Mouse (Mus musculus) gastrocnemius, postnatal 10 days (tissue): ENCODE results near the gene St3gal4. TPM values are rescaled to one million over a fixed set of nuclear protein-coding genes. Genes with fewer than 3 reads are reported as not detected.
"Not testable (repeated sequence)": the region's sequence is repeated elsewhere in the genome, so short reads cannot be mapped to it uniquely, and the experiment has no call there.

Source experiments
- DNase-seq: peaks from one replicate; pipeline ENCODE4 v3.0.0; 2021; ENCODE audit warnings: mixed read lengths
- long read RNA-seq, 2 experiments: library from polyadenylated mRNA; stranded (forward); transcript quantifications; one replicate each; pipeline ENCODE4 v2.0.0; 2021
- total RNA-seq, 2 experiments: library from RNA; stranded (reverse); gene quantifications; 2 replicates each; pipeline ENCODE4 v1.2.3; 2021

The St3gal4 gene
- total RNA-seq: 10 to 100 TPM; 12.7 to 13.1 TPM
- long read RNA-seq, experiment 1, transcript St3gal4-201 (11 exons, 2,095 nt): major isoform, 20 of 25 reads
- long read RNA-seq, experiment 1, partial matches to known transcripts: 2 of 25 reads
- long read RNA-seq, experiment 1, other reads (novel, unspliced or antisense): 3 of 25 reads
- long read RNA-seq, experiment 2, transcript St3gal4-201 (11 exons, 2,095 nt): major isoform, 12 of 13 reads
- long read RNA-seq, experiment 2, partial matches to known transcripts: 1 of 13 reads
- long read RNA-seq, experiment 2, other reads (novel, unspliced or antisense): 0 of 13 reads

DNA sequence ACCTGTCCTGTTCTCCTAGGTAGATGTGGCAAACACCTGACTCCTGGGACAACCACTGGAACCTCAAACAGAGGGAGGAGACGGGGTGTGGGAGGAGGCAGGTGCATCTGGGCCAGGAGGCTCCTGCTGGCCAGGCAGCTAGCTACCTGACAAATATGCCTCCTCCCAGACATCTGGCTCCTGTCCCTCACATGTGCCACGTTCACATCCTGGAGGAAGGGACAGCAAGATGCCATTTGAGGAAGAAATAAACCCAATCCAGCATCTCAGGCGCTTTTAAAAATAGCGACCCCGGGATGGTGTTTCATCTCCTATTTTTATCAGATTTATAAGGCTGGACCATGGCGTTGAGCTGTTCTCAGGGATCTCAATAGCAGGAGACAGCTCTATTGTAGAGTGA lies at the start of gene St3gal4:
TSS of gene St3gal4 (minus strand) at position 101 of the 400 bp plus-strand sequence.
- no peak for DNase-seq

DNA sequence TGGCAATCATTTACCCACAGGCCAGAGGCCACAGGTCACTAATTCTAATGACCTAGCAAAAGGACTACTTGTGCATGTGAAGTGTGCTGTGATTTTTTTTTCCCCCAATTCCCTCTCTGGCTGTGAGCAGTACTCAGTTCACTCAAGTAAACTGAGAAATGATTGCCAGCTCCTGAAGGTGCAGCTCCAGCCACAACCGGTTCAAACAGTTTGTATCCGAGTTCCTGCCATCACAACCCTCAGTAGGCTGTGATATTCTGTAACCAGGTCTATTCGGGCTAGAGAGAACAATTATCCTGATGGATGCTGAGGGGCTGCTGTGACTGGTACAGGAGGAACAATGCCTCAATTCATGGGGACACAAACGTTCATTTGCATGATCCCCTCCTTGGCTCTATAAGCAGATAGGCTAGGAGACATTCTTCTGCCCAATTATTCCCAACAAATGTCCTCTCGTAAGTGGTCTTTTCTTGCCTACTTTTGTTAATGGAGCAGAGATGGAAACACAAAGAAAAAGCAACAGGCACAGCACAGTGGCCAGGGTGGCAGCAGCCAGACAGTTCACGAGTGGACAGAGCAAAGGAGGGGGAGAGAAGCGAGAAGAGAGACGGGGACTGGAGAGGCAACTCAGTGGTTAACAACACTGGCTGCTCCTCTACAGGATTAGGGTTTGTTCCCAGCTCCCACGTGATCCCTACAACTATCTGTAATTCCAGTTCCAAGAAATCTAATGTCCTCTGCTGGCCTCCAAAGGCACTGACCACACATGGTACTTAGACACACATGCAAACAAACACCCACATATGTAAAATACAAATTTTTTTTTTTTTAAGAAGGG lies 47.9 kb upstream of the St3gal4 start:
- DNase-seq: no peak

DNA sequence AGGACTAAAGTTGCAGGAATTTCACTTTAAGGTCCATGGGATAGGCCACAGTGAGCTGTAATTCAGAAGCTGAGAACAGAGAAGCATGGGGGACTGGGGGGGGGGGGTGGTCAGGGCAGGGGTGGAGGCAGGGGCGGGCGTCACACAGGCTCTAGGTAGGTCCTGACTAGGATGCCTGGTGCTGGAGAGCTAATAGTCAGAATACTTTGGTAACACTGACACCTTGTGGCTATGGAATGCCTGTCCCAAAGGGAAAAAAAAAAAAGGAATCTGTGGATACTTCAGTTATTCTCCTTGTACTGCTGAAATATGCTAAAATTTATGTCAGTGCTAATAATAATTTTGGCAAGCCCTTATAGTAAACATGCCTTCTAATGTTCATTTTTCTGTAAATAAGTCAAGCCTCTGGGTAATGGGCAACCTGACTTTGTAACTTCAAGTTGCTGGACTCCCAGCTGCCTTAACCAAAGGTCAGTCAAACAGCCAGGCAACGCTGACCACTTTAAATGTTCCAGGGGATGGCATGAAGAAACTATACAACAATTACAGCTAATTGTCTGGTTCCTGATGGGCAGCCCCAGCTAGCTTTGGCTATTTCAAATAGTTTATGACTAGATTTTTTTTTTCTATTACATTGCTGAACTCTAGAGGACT lies 47.2 kb upstream of the St3gal4 start:
- no peak for DNase-seq

DNA sequence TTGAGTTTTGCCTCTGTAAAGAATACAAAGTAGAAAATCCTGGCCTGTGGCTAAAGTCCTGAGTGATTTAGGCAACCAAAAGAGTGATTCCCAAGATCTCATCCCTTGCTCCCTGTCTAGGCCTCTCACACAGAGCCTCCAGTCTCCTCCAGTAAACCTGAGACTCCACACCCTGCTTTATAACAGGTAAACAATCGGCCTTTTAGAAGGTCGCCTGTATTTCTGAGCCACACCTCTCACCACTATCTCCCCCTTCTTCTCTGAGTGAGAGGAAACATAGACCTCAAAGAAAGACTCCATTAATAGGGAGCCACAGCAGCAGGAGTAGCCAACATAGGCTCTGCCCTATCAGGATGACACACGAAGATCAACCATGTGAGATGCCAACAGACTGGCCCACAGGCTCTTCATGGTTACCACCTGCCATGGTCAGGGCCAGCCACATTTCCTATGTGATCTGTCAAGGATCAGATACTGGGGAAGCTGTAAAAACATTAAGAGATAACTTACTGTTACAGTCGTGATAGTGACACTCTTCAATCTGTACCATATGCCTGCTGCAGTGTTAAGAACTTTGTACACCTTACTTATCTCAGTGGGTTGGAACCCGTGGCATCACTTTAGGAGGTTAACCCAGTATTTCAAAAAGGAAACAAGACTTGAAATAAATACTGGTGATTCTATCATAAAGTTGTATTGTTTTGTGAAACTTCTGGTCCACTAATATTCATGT lies 45.2 kb upstream of the St3gal4 start:
- DNase-seq: no peak

DNA sequence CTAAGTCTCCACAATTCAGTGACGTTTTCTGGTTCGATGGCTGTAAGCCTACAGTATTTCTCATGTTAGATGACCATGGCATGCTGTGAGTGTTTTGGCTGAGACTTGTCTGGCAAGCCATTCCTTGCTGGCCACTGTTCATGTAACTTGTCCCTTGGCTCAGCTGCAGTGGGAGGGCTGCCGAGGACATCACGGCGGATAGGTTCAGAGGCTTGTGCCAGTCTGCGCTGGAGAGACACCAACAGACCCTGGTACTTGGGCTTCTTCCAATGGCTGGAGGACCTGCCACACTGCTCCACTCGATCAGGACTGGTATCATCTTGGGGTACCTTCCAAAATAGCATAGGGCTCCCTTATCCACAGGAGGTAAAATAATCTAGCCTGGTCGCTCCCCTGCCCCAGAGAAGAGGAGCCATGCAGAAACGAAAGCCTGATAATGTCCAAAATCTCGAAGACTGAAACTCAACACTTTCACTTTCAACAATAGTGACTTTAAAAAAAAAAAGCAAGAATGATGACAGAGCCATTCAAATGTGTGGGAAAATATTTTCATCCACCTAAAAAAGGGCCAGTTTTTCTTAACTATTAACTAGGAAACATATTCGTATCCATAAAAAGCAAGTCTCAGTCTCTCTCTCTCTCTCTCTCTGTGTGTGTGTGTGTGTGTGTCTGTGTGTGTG lies 44.1 kb upstream of the St3gal4 start:
- peak; percentile 67 for DNase-seq

DNA sequence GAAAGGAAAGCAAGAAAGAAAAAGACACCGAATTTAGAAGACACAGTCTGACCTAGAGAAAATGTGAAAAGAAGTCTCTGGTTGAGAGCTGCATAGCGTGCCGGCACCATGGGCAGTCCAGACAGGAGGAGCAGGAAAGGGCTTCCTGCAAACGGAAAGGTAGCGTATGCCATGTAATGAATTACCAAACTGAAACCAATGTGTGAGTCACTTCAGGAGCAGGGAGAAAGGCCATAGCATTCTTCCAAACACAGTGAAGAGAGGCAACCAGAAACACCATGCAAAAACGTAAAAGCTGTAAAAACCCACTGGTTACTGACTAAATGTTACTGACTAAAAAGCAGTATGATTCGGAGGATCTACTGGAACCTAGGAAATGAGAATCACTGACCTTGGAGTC lies 42.7 kb upstream of the St3gal4 start:
- no peak for DNase-seq

DNA sequence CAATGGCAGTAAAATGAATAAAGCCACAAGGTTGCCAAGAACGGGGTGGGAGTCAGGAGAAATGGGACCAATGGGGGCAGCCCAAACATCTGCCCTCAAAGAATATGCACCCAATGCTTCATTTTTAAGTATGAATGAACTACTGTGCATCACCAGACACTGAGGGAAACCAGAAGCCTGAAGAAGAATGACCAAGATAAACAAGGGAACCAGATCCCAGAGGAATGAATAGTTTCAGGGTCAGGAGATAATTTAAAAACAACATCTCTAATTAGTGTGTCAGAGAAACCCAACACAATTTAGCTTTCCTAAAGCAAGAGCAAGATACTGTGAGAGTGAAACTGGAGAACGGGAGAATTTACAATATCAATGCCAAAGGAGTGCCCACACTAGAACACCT lies 41.6 kb upstream of the St3gal4 start:
- no peak for DNase-seq

DNA sequence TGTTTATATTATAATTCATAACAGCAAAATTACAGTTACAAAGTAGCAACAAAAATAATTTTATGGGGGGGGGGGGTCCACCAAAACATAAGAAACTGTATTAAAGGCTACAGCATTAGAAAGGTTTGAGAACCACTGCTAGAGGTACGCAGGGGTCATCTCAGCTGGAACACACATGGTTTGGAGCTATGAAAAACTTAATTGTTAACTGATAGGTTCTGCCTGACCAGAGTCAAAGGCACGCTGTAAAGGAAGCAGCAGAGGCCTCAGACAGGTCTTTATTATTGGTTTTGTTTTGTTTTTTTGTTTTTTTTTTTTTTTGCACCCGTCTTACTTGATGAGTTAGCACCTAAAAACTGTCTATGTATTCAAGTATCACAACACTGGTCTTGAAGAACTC lies 39.4 kb upstream of the St3gal4 start:
- no peak for DNase-seq

DNA sequence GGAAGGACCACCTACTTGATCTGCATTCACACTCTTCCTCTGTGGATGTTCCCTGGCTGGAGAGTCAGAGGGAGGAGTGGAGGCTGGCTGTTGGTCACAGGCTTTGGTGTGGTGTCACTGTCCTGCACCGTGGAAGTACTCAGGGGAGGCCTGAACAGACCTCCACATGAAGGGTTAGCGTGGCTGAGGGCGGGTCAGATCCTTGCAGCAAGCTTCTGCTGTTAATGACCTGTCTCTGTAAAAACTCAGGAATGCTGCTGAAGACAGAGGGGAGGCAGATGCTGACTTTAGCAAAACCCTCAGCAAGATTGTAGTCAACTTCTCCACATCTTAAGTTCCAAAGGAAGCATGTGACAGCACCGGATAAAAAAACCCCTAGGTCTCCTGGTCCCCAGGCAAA lies 37.8 kb upstream of the St3gal4 start:
- no peak for DNase-seq

DNA sequence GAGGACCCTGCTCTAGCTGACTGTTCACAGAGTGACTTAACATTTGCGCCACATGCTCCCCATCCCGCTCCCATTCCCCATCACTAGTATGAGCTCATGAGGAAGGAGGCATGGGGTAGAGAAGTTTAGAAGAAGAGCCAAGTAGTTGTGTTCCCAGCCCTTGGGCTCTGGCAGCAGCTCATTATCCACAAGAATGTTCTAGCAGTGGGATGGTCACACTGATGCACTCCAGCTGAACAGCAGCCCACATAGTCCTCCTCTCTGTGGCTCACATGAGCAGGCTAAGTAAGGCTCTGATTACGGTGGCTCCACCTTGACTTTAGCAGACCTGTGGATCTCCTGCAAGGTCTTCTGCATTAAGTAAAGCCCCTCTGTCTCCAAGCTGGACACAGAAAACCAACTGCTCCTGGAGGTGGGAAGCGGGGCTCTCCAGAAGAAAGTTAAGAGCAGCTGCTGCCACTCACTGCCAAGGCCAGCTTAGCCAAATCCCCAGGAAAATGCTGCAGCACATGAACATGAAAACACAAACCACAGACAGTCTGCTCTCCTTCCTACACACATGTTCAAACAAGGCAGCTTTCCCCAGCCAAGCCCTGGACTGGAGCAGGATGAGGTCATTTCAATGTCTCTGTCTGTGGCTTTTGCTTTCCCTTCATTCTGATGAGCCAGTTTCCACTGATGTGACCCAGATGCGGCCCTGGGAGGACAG lies 37.1 kb upstream of the St3gal4 start:
- DNase-seq: peak; percentile 35

DNA sequence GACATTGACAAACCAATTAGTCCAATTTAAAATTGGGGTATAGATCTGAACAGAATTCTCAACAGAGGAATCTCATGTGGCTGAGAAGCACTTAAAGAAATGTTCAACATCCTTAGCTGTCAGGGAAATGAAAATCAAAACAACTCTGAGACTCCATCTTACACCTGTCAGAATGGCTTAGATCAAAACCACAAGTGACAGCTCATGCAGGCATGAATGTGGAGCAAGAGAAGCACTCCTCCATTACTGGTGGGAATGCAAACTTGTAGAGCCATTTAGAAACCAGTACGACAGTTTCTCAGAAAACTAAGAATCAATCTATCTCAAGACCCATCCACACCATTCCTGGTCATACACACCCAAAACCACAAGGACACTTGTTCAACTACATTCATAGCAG lies 33.9 kb upstream of the St3gal4 start:
- DNase-seq: no peak

DNA sequence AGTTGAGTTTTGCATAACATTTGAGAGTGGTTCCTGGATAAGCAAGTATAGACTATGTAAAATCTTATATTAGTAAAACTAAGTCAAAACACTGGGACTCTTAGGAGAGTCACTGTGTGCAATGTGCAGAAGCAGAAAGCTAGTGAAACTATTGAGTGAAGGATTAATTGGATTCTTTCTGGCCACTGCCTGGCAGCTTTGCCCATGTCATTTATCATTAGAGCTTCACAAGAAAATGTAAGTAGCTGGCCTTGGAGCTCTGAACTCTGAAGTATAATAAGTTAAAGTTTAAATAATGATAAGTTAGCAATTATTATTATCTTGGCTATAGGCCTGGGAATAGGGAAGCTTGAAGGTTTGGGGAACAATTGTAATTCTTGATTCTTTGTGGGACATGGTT lies 29.8 kb upstream of the St3gal4 start:
- DNase-seq: not testable (repeated sequence)

DNA sequence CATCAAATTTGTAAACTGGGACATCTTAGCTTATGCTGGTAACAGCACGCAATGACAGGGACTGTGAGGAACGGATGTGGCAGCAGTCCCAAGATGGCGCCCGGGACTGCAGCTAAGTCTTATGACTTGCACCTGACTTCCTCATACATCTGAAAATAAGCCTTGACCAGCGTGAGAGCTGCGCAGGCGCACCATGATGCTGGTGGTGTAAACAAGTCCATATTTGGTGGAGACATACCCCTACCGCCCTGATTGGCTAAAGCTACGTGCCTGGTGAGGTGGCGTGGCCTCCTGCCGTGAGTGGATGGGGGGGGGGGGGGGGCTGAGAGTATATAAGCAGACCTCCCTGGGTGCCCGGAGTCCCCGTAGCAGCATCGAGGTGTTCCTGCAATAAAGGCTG lies 28.2 kb upstream of the St3gal4 start:
- DNase-seq: not testable (repeated sequence)

DNA sequence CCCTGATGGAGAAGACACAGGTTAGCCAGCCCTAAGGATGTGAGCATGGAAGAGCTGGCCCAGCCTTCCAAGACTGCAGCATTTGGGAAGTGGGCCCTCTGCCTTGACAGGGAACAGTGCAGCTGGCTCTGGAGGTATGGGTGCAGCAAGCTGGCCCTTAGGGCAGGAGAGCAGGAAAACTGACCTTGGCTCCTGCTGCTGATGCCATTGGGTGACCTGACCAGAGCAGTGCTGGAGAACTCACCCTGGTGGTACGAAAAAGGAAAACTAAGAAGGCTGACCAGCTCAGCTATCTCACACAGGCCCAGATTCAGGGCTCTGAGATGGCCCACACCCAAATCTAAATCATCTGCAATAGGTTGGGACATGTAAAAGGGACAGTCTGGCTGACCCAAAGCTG lies 26.8 kb upstream of the St3gal4 start:
- DNase-seq: no peak

DNA sequence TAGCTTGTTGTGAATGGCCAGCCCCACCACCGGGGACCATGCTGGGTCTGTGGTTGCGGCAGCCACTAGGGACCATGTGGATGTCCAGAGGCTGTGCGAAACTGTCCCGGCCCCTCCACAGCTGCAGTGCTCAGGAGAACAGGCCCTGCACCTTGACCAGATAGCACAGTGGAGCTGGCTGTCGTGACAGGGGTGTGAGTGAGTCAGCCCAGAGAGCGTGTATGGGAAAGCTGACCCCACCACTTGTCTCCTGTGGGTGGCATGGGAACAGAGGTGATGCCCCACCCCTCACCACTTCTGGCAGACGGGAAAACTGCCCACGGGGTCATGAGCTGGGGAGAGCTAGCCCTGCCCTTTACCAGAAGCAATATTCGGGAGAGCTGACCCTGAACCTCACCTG lies 26.1 kb upstream of the St3gal4 start:
- no peak for DNase-seq

DNA sequence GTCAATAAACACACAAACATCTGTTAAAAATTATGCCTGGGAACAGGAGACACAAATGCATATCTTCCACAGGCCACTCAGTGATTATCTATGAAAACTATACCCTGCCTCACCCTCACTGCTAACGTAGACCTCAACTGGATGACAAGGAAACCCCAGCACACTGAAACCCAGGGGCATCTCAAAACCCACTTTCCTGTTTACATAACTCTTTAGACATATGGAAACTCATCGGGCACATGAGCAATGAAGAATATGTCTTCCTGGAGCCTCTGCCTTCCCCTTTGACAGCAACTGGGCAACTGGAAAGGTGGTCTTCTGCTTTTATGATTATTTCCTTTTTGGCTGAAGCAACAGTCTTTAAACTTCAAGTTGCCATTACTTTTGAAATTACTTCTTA lies 23.2 kb upstream of the St3gal4 start:
- no peak for DNase-seq

DNA sequence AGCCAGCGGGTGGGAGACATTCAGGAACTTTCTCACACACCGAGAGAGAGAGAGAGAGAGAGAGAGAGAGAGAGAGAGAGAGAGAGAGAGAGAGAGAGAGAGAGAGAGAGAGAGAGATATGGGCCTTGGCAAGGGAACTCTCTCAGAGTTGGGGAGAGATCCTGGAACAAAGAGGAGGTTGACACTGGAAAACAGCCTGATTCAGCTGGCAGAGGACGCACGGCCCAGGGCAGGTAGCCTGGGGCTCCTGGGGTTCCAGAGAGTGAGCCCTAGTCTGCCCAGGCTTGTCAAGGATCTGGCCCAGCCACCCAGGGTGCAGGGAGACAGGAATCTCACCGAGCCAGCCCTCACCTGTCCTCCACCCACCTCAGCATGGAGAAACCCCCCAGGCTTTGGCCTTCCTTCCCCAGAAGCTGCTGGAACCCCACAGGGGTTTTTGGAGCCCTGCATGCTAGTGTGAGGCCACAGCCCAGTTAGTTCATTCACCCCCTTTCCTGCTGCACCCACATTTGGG lies 20.2 kb upstream of the St3gal4 start:
- no peak for DNase-seq

DNA sequence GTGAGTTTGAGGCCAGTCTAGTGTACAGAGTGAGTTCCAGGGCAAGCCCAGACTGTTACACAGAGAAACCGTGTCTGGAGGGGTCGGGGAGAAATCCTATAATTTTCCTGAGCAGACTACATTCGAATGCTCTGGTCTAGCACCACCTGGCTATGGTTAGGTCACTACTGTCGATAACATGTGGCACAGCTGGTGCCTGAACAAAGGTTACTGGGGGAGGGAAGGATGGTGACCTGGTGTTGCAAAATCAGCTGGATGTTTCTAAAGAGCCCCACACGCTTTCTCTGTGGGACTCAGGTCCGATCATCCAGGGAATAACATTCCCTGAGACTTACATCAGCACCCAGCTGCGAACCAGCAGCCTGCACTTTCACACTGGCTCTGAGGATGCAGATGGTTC lies 19.0 kb upstream of the St3gal4 start:
- no peak for DNase-seq

DNA sequence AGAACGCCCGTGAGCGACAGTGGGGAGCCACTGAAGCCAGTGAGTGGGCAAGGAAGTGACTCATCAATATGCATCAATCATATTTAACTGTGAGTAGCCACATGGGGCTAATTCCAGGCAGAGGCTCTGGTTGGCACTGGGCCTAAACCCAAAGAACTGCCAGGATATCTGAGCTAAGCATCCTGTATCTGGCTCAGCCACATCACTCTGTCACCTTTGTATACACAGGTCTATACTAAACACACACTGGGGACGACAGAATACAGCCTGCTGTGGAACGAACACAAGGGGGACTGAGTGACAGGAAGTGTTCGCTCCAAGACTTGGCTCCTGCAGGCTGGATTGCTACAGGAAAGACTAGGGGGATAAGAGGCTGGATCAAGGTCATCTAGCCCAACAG lies 16.5 kb upstream of the St3gal4 start:
- DNase-seq: no peak

DNA sequence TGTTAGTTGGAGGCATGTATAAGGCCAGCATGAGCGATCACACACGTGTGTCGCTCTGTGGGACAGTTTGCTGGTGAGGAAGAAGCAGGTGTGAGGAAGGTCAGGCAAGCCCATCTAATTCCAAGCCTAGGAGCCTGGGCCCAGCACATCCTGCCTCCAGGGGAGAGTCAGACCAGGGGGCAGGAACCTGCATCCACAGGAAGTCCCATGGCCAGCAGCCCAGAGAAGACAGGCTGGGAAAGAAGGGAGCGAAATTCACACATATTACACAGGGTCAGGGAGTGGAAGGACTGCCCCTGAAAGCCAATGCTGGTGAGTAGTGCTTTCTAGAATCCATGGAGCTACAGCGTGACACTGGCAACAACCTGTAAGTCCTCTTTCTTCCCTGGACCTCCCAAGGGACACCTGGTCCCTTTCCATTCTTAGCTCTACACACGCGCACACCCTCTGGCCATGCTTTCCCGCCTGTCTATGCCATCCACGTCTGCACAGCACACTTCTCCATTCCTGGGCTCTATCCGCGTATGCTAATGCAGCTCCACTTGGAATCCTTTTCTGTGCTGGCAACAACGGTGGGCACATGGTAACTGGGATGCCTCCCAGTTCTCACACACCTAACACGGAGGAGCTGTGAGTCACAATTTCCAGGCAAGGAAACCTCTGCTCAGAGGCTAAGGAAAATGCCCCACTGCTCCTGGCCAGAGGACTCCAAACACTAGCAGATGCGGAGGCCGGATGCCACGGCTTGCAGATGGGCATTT lies 12.7 kb upstream of the St3gal4 start:
- DNase-seq: no peak
